Mouse (Mus musculus): ENCODE results near the gene Mmp7.

Gene Mmp7

GRCm38 (mm10) chr9:7691790-7692189 lies at the start of gene Mmp7:
TSS of gene Mmp7 (plus strand) at chr9:7692090.
- no peak for TF ChIP-seq GATA4 (IDR thresholded peaks at IDR 0.05; ENCODE audit: insufficient replicate concordance, low read length)

GRCm38 (mm10) chr9:7647901-7648300 lies 44.0 kb upstream of the Mmp7 start:
- TF ChIP-seq GATA4 (IDR thresholded peaks at IDR 0.05; ENCODE audit: insufficient replicate concordance, low read length): no peak

- TF ChIP-seq GATA4 (IDR thresholded peaks at IDR 0.05; ENCODE audit: insufficient replicate concordance, low read length): no peak
Observed at GRCm38 (mm10) chr9:7650397-7651180, 41.3 kb upstream of the Mmp7 start.

- no peak for TF ChIP-seq GATA4 (IDR thresholded peaks at IDR 0.05; ENCODE audit: insufficient replicate concordance, low read length)
Observed at GRCm38 (mm10) chr9:7652351-7653085, 39.4 kb upstream of the Mmp7 start.

- no peak for TF ChIP-seq GATA4 (IDR thresholded peaks at IDR 0.05; ENCODE audit: insufficient replicate concordance, low read length)
Observed at GRCm38 (mm10) chr9:7657946-7658345, 33.9 kb upstream of the Mmp7 start.

- TF ChIP-seq GATA4 (IDR thresholded peaks at IDR 0.05; ENCODE audit: insufficient replicate concordance, low read length): no peak
Observed at GRCm38 (mm10) chr9:7659469-7660020, 32.3 kb upstream of the Mmp7 start.

GRCm38 (mm10) chr9:7661371-7661770 lies 30.5 kb upstream of the Mmp7 start:
- no peak for TF ChIP-seq GATA4 (IDR thresholded peaks at IDR 0.05; ENCODE audit: insufficient replicate concordance, low read length)

GRCm38 (mm10) chr9:7669674-7670073 lies 22.2 kb upstream of the Mmp7 start:
- no peak for TF ChIP-seq GATA4 (IDR thresholded peaks at IDR 0.05; ENCODE audit: insufficient replicate concordance, low read length)

- TF ChIP-seq GATA4 (IDR thresholded peaks at IDR 0.05; ENCODE audit: insufficient replicate concordance, low read length): no peak
Observed at GRCm38 (mm10) chr9:7672985-7673384, 18.9 kb upstream of the Mmp7 start.

GRCm38 (mm10) chr9:7678154-7678837 lies 13.6 kb upstream of the Mmp7 start:
- TF ChIP-seq GATA4 (IDR thresholded peaks at IDR 0.05; ENCODE audit: insufficient replicate concordance, low read length): no peak

GRCm38 (mm10) chr9:7682081-7682618 lies 9.7 kb upstream of the Mmp7 start:
- TF ChIP-seq GATA4 (IDR thresholded peaks at IDR 0.05; ENCODE audit: insufficient replicate concordance, low read length): no peak

- TF ChIP-seq GATA4 (IDR thresholded peaks at IDR 0.05; ENCODE audit: insufficient replicate concordance, low read length): no peak
Observed at GRCm38 (mm10) chr9:7686024-7686423, 5.9 kb upstream of the Mmp7 start.

- TF ChIP-seq GATA4 (IDR thresholded peaks at IDR 0.05; ENCODE audit: insufficient replicate concordance, low read length): no peak
Observed at GRCm38 (mm10) chr9:7689799-7690198, 2.1 kb upstream of the Mmp7 start.

GRCm38 (mm10) chr9:7693961-7694360 lies 2.1 kb downstream of the Mmp7 start:
- no peak for TF ChIP-seq GATA4 (IDR thresholded peaks at IDR 0.05; ENCODE audit: insufficient replicate concordance, low read length)

- TF ChIP-seq GATA4 (IDR thresholded peaks at IDR 0.05; ENCODE audit: insufficient replicate concordance, low read length): no peak
Observed at GRCm38 (mm10) chr9:7695646-7696045, 3.8 kb downstream of the Mmp7 start.
